Mouse (Mus musculus) liver, embryonic 12.5 days (tissue): Measurements from ENCODE around the gene Vmn1r149. TPM values are rescaled to one million over a fixed set of nuclear protein-coding genes. Genes with fewer than 3 reads are reported as not detected.
"Not testable (repeated sequence)": the region's sequence is repeated elsewhere in the genome, so short reads cannot be mapped to it uniquely, and the experiment has no call there.

ENCODE experiments used
- ATAC-seq: fragments of 200-750 bp; cut with Nextera tagmentation; 2 replicates; pipeline ENCODE4 v1.8.0; 2017; ENCODE audit warnings: moderate number of reproducible peaks, mild to moderate bottlenecking, moderate library complexity
- H3K27ac ChIP-seq: fragments of 300-500 bp; sonication (generic); 2 replicates; pipeline ENCODE4 v1.5.1; 2016; ENCODE audit warnings: mild to moderate bottlenecking
- H3K27me3 ChIP-seq: fragments of 300-500 bp; sonication (generic); replicated peaks from 2 replicates; pipeline ENCODE4 v1.6.1; 2016; ENCODE audit warnings: mild to moderate bottlenecking, moderate library complexity
- H3K36me3 ChIP-seq: fragments of 300-500 bp; sonication (generic); 2 replicates; pipeline ENCODE4 v1.6.1; 2016; ENCODE audit warnings: mild to moderate bottlenecking, moderate library complexity
- H3K4me1 ChIP-seq: fragments of 300-500 bp; sonication (generic); 2 replicates; pipeline ENCODE4 v1.6.1; 2016
- H3K4me2 ChIP-seq: fragments of 300-500 bp; sonication (generic); 2 replicates; pipeline ENCODE4 v1.6.1; 2016; ENCODE audit warnings: mild to moderate bottlenecking, moderate library complexity
- H3K4me3 ChIP-seq: fragments of 300-500 bp; sonication (generic); 2 replicates; pipeline ENCODE4 v1.5.1; 2016; ENCODE audit warnings: mild to moderate bottlenecking, moderate library complexity
- H3K9ac ChIP-seq: fragments of 300-500 bp; sonication (generic); 2 replicates; pipeline ENCODE4 v1.6.1; 2016; ENCODE audit warnings: mild to moderate bottlenecking, moderate library complexity
- H3K9me3 ChIP-seq: fragments of 300-500 bp; sonication (generic); replicated peaks from 2 replicates; pipeline ENCODE4 v1.6.1; 2016; ENCODE audit warnings: mild to moderate bottlenecking, moderate library complexity
- WGBS: fragments of 180-500 bp; shearing (Covaris S2); methylation state at CpG from one replicate; pipeline ENCODE4 v1.1.7; 2016; ENCODE audit not compliant: insufficient replicate concordance; 5-methylcytosine and 5-hydroxymethylcytosine counted together
- polyA plus RNA-seq: library from polyadenylated mRNA; unstranded; fragments of >200 nt; fragmentation: Nextera tagmentation; extraction: Ambion mirVana; gene quantifications from 2 replicates; pipeline ENCODE4 v1.2.1, GENCODE M21; 2016

Vmn1r149 gene
- polyA plus RNA-seq: not detected in 2 replicates

DNA sequence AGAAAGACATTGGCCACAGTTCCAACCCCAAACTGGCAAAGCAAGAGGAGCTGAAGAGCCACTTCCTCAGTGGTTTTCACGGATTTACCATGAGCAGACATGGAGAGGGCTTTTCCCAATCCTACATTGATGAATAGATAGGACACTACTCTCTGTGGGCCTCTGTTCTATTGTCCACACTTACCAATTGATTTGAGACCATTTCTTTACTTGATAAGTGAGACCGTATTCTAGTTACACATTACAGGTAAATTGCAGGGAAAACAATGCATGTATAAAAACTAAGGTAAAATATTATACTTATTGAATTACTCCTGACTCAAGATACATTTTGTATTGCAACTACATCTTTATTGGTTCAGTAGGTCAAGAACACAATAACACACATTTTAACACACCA lies at the start of gene Vmn1r149:
Gene Vmn1r149 (minus strand): TSS at position 101 of the 400 bp plus-strand sequence.
- no CpG with 5 or more reads among the region's 2 CpGs for WGBS
- H3K9me3 ChIP-seq, H3K36me3 ChIP-seq, H3K4me1 ChIP-seq, ATAC-seq, H3K4me3 ChIP-seq, H3K9ac ChIP-seq, H3K27ac ChIP-seq, H3K27me3 ChIP-seq, H3K4me2 ChIP-seq: not testable (repeated sequence)

DNA sequence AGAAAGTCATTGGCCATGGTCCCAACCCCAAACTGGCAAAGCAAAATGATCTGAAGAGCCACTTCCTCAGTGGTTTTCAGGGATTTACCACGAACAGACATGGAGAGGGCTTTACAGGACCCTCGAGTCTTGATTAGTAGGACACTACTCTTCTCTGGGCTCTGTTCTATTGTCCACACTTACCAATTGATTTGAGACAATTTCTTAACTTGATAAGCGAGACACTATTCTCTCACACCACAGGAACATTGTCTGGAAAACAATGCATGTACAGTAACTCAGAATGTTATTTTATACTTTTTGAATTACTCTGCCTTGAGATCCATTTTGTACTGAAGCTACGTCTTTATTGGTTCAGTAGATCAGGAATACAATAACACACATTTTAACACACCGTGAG lies 25.9 kb upstream of the Vmn1r149 start, which contains the start of gene Gm10665:
Gene Gm10665 (minus strand): TSS at position 101 of the 400 bp plus-strand sequence.
- not testable (repeated sequence) for H3K4me1 ChIP-seq, H3K36me3 ChIP-seq, ATAC-seq, H3K27me3 ChIP-seq, H3K9me3 ChIP-seq, H3K4me3 ChIP-seq, H3K4me2 ChIP-seq, H3K9ac ChIP-seq, H3K27ac ChIP-seq
- no CpG with 5 or more reads among the region's 5 CpGs for WGBS

DNA sequence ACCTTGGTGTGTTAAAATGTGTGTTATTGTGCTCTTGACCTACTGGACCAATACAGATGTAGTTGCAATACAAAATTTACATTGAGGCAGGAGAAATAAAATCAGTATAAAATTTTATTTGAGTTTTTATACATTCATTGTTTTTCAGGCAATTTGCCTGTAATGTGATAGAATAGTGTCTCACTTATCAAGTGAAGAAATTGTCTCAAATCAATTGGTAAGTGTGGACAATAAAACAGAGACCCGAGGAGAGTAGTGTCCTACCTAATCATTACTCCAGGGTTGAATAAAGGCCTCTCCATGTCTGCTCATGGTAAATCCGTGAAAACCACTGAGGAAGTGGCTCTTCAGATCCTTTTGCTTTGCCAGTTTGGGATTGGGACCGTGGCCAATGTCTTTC lies 24.7 kb downstream of the Vmn1r149 start, which contains the start of gene Vmn1r148:
Gene Vmn1r148 (plus strand): TSS at position 301 of the 400 bp plus-strand sequence.
- H3K27me3 ChIP-seq, ATAC-seq, H3K27ac ChIP-seq, H3K36me3 ChIP-seq, H3K4me2 ChIP-seq, H3K4me1 ChIP-seq, H3K4me3 ChIP-seq, H3K9me3 ChIP-seq, H3K9ac ChIP-seq: not testable (repeated sequence)
- WGBS: no CpG with 5 or more reads among the region's 3 CpGs

Other genes starting within 250 kb of the Vmn1r149 start
- not detected in 2 replicates for gene Vmn1r143, start 248.9 kb downstream of the Vmn1r149 start, polyA plus RNA-seq
- not detected in 2 replicates for gene Gm8653, start 237.0 kb downstream of the Vmn1r149 start, polyA plus RNA-seq
- not detected in 2 replicates for gene Gm8453, start 208.7 kb downstream of the Vmn1r149 start, polyA plus RNA-seq
- not detected in 2 replicates for gene Gm4187, start 108.5 kb downstream of the Vmn1r149 start, polyA plus RNA-seq
- gene Gm8660, start 67.2 kb downstream of the Vmn1r149 start, polyA plus RNA-seq: not detected in 2 replicates
- not detected in 2 replicates for gene Vmn1r148, start 24.6 kb downstream of the Vmn1r149 start, polyA plus RNA-seq
- gene Gm10665, start 25.8 kb upstream of the Vmn1r149 start, polyA plus RNA-seq: not detected in 2 replicates
- gene Vmn1r151, start 61.4 kb upstream of the Vmn1r149 start, polyA plus RNA-seq: not detected in 2 replicates
- not detected in 2 replicates for gene Vmn1r152, start 84.7 kb upstream of the Vmn1r149 start, polyA plus RNA-seq
- gene Gm8677, start 96.7 kb upstream of the Vmn1r149 start, polyA plus RNA-seq: not detected in 2 replicates
- not detected in 2 replicates for gene Gm4201, start 127.1 kb upstream of the Vmn1r149 start, polyA plus RNA-seq
- not detected in 2 replicates for gene Gm4565, start 149.9 kb upstream of the Vmn1r149 start, polyA plus RNA-seq
- not detected in 2 replicates for gene Vmn1r155, start 219.8 kb upstream of the Vmn1r149 start, polyA plus RNA-seq